Mouse (Mus musculus): ENCODE data around the gene Slc17a7.

DNA sequence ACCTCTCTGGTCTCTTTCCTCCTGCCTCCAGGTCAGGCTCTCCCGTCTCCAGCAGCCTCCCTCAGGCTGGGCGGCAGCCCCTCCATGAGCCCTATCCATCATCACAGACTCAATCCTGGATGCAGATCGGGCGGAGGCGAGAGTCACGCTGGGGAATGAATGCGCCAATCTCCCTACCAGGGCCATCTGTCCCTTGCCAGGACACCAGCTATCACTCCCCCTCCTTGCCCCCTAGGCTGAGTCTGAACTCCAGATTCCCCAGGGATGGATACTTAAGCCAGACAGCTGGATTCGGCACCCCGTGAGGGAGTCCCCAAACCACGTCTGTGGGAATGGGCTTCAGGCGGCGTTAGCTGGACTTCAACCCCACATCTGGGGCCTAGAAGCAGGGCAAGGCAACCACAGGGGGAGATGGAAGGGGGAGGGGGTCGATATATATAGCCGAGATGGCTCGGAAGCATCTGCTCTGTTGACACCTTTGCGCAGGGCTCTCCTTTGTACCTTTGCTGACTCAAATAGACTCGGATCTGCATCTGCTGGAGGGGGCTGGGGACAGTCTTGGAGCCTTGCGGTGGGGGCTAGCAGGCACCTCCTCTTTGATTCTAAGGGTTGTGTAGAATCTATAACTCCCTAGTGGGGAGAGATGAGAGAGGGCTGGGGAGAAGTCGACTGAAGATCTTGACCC lies 4.2 kb downstream of the Slc17a7 start:
- no peak for TF ChIP-seq EP300 (optimal IDR thresholded peaks at IDR 0.05)
- TF ChIP-seq CTCF (IDR thresholded peaks at IDR 0.05; ENCODE audit: low read depth) = no peak

Measured in stomach, postnatal 0 days (tissue).